In genomic region chr3:58883511-58883907, GRCm38 (mm10) we compare ENCODE assay signal across 23 mouse cellular contexts. TPM values are rescaled to one million over a fixed set of nuclear protein-coding genes. Genes with fewer than 3 reads are reported as not detected.
DNase-seq lines count a peak whose midpoint lies in the region; ATAC-seq and TF ChIP-seq lines count a peak whose summit lies in the region.
"Had no signal": no experiment of that assay in that cellular context is flagged by ENCODE, and none has a peak within 500 bp of the region (broad histone marks: within the 10 kb centered on the region; RNA-seq: fewer than 3 reads in every experiment).

No protein-coding gene starts in this region.

- no peak for ATAC-seq in heart, postnatal 0 days (ENCODE audit: insufficient read depth, low read depth)
- ATAC-seq in intestine, embryonic 15.5 days = 0 out of 2 replicates have a peak, but pooled peaks have one; percentile 31
- no peak for ATAC-seq in intestine, embryonic 16.5 days
- ATAC-seq: CD4-positive, CD25-positive, alpha-beta regulatory T cell, adult 4 months had no signal

- H3K4me3 ChIP-seq in heart, postnatal 0 days (ENCODE audit: low read depth, low read length) = no peak overlapping the region
- H3K4me3 ChIP-seq in intestine, embryonic 15.5 days (replicated peaks) = no peak overlapping the region
- no peak overlapping the region for H3K4me3 ChIP-seq in intestine, embryonic 16.5 days (ENCODE audit: low read length)
- no peak overlapping the region for H3K4me3 ChIP-seq in myocyte
- H3K4me3 ChIP-seq: embryonic facial prominence, embryonic 15.5 days; forebrain, embryonic 15.5 days; heart, embryonic 15.5 days had no signal

- intact Hi-C loops in left cerebral cortex, postnatal 4 days (cut with DNase I) = no loop called here

- no peaks in the 10 kb centered on the region for H3K36me3 ChIP-seq in heart, postnatal 0 days (replicated peaks; ENCODE audit: control insufficient read depth, insufficient read depth, low read length)
- H3K36me3 ChIP-seq in intestine, embryonic 15.5 days = no peaks in the 10 kb centered on the region
- no peaks in the 10 kb centered on the region for H3K36me3 ChIP-seq in intestine, embryonic 16.5 days (ENCODE audit: control insufficient read depth, insufficient read depth, low read length)
- H3K36me3 ChIP-seq in myocyte (ENCODE audit: control insufficient read depth, insufficient read depth) = no peaks in the 10 kb centered on the region
- H3K36me3 ChIP-seq: embryonic facial prominence, embryonic 15.5 days; forebrain, embryonic 15.5 days; G1E; heart, embryonic 15.5 days had no signal

- no peaks in the 10 kb centered on the region for H3K79me2 ChIP-seq in myocyte (ENCODE audit: control insufficient read depth, insufficient read depth)

- TF ChIP-seq CTCF in heart, postnatal 0 days (IDR thresholded peaks at IDR 0.05; ENCODE audit: low read depth) = no peak

- peak overlapping the region; percentile 38; the same call in 1 of the 2 replicates for H3K27ac ChIP-seq in heart, postnatal 0 days (ENCODE audit: low read depth)
- no peak overlapping the region for H3K27ac ChIP-seq in intestine, embryonic 15.5 days
- H3K27ac ChIP-seq in intestine, embryonic 16.5 days (ENCODE audit: low read length) = no peak overlapping the region
- H3K27ac ChIP-seq: embryonic facial prominence, embryonic 15.5 days; forebrain, embryonic 15.5 days; heart, embryonic 15.5 days had no signal

- no peaks in the 10 kb centered on the region for H3K9me3 ChIP-seq in heart, postnatal 0 days (replicated peaks; ENCODE audit: control insufficient read depth, low read length)
- H3K9me3 ChIP-seq in intestine, embryonic 15.5 days = no peaks in the 10 kb centered on the region
- H3K9me3 ChIP-seq in intestine, embryonic 16.5 days (ENCODE audit: control insufficient read depth, low read length) = no peaks in the 10 kb centered on the region
- H3K9me3 ChIP-seq: embryonic facial prominence, embryonic 15.5 days; forebrain, embryonic 15.5 days; G1E; heart, embryonic 15.5 days had no signal

- no peak for TF ChIP-seq POLR2A in myocyte (IDR thresholded peaks at IDR 0.05; ENCODE audit: insufficient read length, low read depth)

- no peak overlapping the region for H3ac ChIP-seq in myocyte (ENCODE audit: control insufficient read depth, insufficient read length)

- no peak for TF ChIP-seq EP300 in heart, postnatal 0 days (IDR thresholded peaks at IDR 0.05; ENCODE audit: low read depth)

- H3K4me2 ChIP-seq in heart, postnatal 0 days (ENCODE audit: low read depth, low read length) = no peak overlapping the region
- H3K4me2 ChIP-seq in intestine, embryonic 15.5 days (replicated peaks) = no peak overlapping the region
- H3K4me2 ChIP-seq in intestine, embryonic 16.5 days (ENCODE audit: low read depth, low read length) = no peak overlapping the region
- peak overlapping the region; percentile 73 for H3K4me2 ChIP-seq in myocyte (ENCODE audit: low read depth)
- H3K4me2 ChIP-seq: embryonic facial prominence, embryonic 15.5 days; forebrain, embryonic 15.5 days; heart, embryonic 11.5 days; heart, embryonic 15.5 days had no signal

- H3K27me3 ChIP-seq in heart, postnatal 0 days (ENCODE audit: control insufficient read depth, insufficient read depth, low read length) = no peaks in the 10 kb centered on the region
- no peaks in the 10 kb centered on the region for H3K27me3 ChIP-seq in intestine, embryonic 15.5 days (replicated peaks)
- no peaks in the 10 kb centered on the region for H3K27me3 ChIP-seq in intestine, embryonic 16.5 days (replicated peaks; ENCODE audit: control insufficient read depth, insufficient read depth, low read length)
- no peaks in the 10 kb centered on the region for H3K27me3 ChIP-seq in myocyte (ENCODE audit: control insufficient read depth, insufficient read depth, insufficient read length)
- H3K27me3 ChIP-seq: embryonic facial prominence, embryonic 15.5 days; forebrain, embryonic 15.5 days; heart, embryonic 15.5 days had no signal

- no peak for DNase-seq in heart, postnatal 0 days (ENCODE audit: low spot score)
- no peak for DNase-seq in heart, adult 18-20 months
- no peak for DNase-seq in embryo, embryonic 10 days (ENCODE audit: low spot score)
- DNase-seq in left cerebral cortex, postnatal 4 days = no peak
- DNase-seq: B cell, adult 2 months; cerebellum, adult 2 months; cerebellum, postnatal 10 days; gastrocnemius, postnatal 36 days; heart, adult 11 months had no signal

- H3K4me1 ChIP-seq in heart, postnatal 0 days (ENCODE audit: control insufficient read depth, insufficient read depth) = peaks cover 9% of the 10 kb centered on the region; the same call in 1 of the 2 replicates
- H3K4me1 ChIP-seq in intestine, embryonic 15.5 days (replicated peaks) = peaks cover 5% of the 10 kb centered on the region; the same call in 1 of the 2 replicates
- H3K4me1 ChIP-seq in intestine, embryonic 16.5 days (ENCODE audit: control insufficient read depth, insufficient read depth, low read length) = peaks cover 4% of the 10 kb centered on the region; the same call in 1 of the 2 replicates
- H3K4me1 ChIP-seq: embryonic facial prominence, embryonic 15.5 days had no signal

- H3K9ac ChIP-seq in heart, postnatal 0 days (replicated peaks; ENCODE audit: low read depth, low read length) = no peak overlapping the region
- H3K9ac ChIP-seq in intestine, embryonic 15.5 days = no peak overlapping the region
- H3K9ac ChIP-seq in intestine, embryonic 16.5 days (ENCODE audit: low read depth, low read length) = no peak overlapping the region
- H3K9ac ChIP-seq: embryonic facial prominence, embryonic 15.5 days; forebrain, embryonic 15.5 days; heart, embryonic 15.5 days had no signal

TF ChIP-seq in myocyte, 11 proteins besides CTCF, POLR2A, EP300 and RAD21:
- no peak for TF ChIP-seq MYOG (IDR thresholded peaks at IDR 0.05; ENCODE audit: control insufficient read depth in 1 of 3, insufficient read depth in 1 of 3, insufficient read length in 2 of 3, low read depth in 2 of 3)
- TF ChIP-seq REST (IDR thresholded peaks at IDR 0.05; ENCODE audit: insufficient read depth, insufficient read length) = no peak
- no peak for TF ChIP-seq TCF3 (IDR thresholded peaks at IDR 0.05; ENCODE audit: insufficient read length, low read depth)
- no peak for TF ChIP-seq CEBPB (IDR thresholded peaks at IDR 0.05; ENCODE audit: insufficient read depth, poor library complexity, severe bottlenecking)

RNA-seq across cellular contexts. Expression of gene Clrn1, which starts 1.6 kb away (rescaled TPM):
- not detected in 2 replicates for total RNA-seq in heart, postnatal 0 days (2014; rRNA removed; ENCODE audit: low replicate concordance)
- not detected in 2 replicates for polyA plus RNA-seq in heart, postnatal 0 days (2015; fragmentation: Nextera tagmentation; extraction: Ambion mirVana)
- not detected for total RNA-seq in heart, adult 18-20 months (2021)
- not detected in 2 replicates for polyA plus RNA-seq in intestine, embryonic 15.5 days (2015; fragmentation: Nextera tagmentation; extraction: Ambion mirVana)
- polyA plus RNA-seq in intestine, embryonic 16.5 days (2015; fragmentation: Nextera tagmentation; extraction: Ambion mirVana) = not detected in 2 replicates
- polyA plus RNA-seq in myocyte (2012; fragmentation: generic; extraction: Trizol) = not detected
- 1 to 10 TPM; 2.6 to 3.0 TPM for total RNA-seq in left cerebral cortex, postnatal 4 days (2021)
- total RNA-seq: adrenal gland, adult 8-10 months; adrenal gland, postnatal 36 days; gastrocnemius, adult 8-10 months; gastrocnemius, postnatal 36 days; heart, postnatal 25 days had no signal
- polyA plus RNA-seq: CD4-positive, CD25-positive, alpha-beta regulatory T cell, adult 4 months; G1E; intestine, postnatal 0 days had no signal
